Mouse (Mus musculus) kidney, adult 11 months (tissue): ENCODE data around the gene Rps27.
A peak's percentile ranks its signal among the peaks of the same experiment; 100 is the strongest.

Experiments used
- DNase-seq: peaks from one replicate; pipeline ENCODE4 v3.0.0; 2022

The Rps27 gene

DNA sequence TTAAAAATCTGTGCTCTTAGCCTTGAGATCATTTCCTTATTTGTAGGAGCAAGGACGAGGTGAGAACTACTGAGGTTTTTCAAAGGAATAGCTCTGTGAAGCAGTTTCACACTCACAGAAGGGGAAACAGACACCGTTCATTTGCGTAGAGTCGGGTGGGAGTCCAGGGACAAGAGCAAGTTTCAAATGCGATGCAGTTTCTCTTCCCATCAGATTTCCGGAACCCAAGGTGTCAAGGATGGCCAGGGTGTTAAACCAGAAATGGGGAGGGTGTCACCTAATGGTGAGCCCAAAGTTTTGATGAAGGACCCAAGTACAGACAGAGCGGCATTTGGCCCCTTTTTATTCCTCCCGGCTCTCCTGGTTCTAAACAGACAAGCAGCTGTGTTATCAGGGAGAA lies 17.6 kb upstream of the Rps27 start:
- no peak for DNase-seq

DNA sequence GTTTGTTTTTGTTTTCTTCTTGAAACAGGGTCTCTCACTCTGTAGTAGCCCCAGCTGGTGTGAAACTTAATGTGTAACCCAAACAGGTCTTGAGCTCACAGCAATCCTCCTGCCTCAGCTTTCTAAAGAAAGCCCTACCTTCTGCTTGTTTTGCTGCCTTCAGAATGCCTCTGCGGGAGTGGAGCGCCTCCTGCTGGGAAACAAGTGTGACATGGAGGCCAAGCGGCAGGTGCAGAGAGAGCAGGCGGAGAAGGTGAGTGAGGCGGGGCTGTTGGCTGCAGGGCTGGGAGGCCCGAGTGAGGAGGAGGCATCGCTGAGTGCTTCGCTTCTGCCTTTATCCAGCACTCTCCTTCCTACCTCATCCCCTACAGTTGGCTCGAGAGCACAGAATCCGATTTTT lies 10.9 kb upstream of the Rps27 start:
- no peak for DNase-seq

DNA sequence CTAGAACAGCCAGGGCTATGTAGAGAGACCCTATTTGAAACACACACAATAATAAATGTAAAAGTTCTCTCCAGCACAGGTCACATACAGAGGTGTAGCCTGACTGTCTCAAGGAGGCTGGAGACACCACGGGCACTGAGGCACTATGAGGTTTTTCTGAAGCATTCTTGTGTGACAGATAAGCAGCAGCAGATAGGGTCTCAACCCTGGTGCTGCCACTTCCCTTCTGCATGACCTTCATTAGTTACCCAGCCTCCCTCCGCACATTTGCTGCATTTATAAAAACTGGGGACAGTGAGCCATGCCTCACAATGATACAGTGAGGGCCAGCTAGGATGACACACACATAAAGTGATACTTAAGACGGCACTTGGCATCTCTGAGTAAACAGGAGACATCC lies 9.5 kb upstream of the Rps27 start:
- DNase-seq = no peak

DNA sequence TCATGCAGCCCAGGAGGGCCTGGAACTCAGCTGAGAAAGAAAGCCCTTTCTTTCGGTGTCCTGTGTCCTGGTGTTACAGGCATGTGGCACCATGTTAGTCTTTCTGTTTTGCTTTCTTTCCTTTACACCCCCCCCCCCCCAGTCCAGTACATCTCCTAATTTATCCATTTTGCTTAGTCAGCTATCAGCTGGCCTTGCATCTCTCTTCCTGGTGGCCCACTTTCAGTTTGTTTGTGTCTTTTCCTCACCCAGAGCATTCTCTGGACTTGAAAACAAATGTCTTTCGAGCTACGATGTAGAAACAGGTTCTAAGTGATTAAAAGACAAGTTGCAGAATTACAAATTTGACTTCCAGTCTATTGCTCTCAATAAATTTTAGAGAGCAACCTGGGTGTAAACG lies 9.0 kb upstream of the Rps27 start:
- no peak for DNase-seq

DNA sequence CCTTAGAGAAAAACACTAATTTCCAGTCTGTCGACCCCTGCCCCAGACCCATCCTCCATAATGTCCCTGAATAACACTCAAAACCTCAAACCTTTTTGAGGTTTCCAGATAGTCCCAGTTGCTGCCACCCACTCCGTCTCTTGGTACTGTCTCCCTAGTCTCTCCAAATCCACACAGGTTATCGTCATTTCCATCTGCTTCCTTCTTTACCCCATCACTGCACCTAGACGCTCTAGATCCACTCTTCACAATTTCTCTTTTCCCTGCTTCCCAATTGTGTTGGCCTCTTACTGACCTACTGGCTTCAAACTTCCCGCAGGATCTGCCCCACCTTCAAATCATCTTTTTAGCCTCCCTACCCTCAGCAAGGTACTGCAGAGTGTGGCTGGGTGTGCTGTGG lies 7.7 kb upstream of the Rps27 start:
- DNase-seq = no peak

DNA sequence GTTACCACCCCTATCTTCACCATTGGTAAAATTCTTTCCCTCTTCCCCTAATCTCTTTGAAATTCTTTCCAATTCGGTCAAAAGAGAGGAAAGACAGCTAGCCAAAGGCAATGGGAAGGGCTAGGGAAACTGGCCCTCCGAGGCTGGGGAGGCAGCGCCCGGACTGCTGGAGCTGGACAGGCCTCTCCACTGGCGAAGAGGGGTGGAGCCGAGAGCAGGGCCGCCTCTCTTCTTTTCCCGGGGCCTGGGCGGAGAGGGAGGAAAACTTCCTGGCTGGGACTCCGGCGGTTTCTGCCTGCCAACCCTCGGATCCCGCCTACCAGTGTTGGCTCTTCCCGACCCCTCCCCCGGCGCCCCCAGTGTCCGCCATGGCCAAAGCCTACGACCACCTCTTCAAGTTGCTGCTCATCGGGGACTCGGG lies 7.1 kb upstream of the Rps27 start:
- peak; percentile 79 for DNase-seq

DNA sequence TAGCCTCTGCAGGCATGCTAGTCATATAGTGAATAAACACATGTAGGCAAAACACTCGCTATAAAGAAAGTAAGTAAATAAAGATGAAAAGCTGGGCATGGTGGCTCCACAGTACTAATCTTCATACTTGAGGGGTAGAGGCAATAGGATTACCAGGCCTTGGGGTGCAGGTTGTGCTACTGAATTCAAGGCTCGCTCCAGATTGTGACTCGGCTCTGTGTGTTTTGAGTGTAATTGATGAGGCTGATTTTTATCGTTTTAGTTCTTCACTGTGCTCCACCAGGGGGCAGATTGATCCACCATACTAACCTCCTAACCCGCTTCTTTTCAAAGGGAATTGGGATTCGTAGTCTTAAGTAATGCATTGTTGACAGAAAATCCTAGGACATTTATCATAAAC lies 6.6 kb upstream of the Rps27 start:
- no peak for DNase-seq

DNA sequence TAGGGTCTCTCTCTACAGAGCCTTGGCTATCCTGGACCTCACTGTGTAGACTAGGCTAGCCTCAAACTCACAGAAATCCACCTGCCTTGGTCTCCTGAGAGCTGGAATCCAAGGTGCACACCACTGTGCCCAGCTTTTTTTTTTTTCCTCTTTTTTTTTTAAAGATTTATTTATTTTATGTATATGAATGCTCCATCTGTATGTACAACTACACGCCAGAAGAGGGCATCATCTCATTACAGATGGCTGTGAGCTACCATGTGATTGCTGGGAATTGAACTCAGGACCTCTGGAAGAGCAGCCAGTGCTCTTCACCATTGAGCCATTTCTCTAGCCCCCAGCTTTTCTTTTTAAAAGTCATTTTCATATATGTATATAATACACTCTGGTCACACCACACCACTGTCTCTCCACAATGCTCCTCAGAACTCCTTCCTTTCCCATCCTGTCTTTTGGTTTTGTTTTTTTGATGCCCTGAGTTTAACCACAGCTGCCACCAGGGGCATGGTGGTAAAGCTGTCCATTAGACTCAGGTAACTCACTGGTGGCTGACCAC lies 2.5 kb upstream of the Rps27 start:
- DNase-seq = no peak

DNA sequence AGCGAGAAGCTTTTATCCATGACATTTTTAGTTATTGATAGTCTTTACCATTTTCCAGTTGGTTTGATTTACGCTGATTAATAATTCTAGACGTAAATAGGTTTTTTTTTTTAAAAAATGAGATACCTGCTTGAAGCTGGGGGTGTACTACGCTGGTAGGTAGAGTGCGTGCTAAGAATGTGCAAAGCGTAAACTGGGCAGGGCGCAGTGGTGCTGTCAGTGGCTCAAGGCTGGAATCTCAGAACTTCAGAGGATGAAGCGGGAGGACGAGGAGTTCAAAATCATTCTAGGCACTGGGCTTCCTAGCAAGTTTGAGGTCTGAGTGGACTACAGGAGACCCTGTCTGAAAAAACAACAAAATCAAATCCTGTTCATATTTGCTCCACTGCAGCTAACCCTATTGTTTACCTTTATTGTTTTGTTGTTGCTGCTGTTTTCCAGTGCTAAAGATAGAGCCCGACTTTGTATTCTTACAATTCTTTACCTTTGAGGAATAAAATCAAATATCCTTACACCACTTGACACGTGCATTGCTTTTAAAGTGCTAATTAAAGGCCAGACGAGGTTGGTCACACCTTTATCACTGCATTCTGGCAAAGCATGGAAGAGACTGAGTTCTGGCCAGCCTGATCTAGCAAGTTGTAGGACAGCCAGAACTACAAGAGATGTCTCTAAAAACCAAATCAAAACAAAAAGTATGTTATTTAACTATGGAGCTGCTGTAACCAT lies 669 bp upstream of the Rps27 start:
- peak; percentile 39 for DNase-seq

DNA sequence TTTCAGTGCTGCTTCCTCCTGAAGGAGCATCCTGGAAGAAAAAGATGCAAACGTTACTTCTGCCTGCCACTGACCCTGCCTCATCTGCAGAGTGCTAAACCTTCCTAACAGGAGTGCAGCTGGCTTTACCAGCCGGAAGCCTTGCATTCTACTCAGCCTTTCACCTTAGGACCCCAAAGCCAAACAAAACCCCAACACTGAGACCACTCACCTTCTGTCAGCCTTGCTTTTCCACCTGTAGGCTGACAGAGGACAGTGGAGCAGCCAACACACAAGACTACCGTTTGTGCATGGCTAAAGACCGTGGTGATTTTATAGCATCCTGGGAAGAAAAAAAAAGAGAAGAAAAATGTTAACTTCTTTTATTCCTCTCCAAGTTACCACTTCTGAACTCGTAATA lies 728 bp downstream of the Rps27 start:
- no peak for DNase-seq

DNA sequence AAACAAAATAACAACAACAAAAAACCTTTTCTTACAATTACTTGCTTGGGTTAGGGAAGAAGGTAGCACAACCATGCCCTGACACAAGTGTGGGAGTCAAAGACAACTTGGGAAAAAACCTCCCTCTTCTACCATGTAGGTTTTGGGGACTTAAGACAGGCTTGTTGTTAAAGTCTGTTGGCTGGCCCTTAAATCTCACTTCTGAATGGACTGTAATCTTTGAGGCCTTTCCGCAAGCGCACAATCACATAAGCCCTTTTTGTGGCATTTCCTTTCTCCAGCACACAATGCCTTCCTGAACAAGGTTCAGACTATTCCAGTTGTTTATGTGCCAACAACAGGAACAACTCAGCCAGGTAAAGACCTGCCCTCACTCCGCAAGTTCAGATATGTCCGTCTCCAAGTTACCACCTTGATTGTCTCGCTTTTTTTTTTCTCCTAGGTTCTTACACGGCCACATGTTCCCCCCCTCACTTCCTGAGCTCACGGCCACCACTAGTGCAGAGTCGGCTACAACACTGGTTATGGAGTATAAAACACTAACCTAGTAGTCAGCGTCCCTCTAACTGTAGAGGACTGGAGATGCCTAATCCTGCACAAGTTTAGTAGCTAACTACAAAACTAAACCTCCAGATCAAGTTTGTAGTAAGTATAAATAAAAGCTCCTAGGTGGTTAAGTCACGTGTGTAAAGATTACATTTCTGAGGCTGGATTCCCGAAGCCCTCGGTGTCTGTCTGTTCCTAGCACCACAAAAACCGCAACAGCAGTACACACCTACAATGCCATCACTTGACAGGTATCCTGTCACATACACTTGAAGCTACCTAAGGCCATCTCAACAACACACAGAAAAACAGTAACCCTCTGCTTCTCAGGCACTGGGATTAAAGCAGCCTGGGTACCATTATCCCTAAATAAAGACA lies 1.7 kb downstream of the Rps27 start:
- DNase-seq = no peak

DNA sequence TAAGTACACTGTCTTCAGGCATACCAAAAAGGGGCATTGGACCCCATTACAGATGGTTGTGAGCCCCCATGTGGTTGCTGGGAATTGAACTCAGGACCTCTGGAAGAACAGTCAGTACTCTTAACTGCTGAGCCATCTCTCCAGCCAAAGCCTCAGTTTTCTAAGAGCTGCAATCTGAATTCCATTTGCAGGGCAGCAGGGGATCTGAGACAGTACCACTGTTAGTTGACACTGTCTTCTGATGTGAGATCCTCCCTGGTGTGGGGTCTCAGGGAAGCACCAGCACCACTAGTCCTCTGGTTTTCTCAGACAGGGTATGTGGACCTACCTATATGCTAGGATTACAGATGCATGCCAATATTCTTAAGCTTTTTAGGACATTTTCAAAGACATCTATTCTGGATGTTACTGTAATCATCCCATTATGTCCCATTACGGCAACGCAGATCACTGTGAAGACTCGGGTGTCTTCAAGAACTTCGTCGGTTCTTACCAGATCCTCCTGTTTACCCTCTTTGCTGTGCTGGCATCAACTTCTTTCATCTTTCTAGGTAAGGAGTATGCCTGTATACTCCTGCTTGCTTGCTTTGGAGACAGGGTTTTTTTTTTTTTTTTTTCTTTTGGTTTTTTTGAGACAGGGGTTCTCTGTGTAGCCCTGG lies 3.4 kb downstream of the Rps27 start:
- DNase-seq = no peak

DNA sequence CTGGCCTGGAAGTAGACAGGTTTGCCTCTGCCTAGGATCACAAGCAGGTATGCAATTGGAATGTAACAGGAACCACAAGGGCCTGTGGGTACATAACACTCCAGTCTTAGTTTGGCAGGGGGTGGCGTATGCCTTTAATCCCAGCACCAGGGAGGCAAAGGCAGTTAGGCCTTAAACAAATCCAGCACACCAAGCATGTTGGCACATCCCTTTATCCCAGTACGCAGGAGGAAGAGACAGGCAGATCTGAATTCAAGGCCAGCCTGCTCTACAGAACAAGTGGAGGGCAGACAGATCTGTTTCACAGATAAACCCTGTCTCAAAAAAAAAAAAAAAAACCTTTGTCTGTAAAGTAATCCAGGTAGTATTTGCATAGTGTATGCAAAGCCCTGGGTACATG lies 4.8 kb downstream of the Rps27 start:
- DNase-seq = no peak

DNA sequence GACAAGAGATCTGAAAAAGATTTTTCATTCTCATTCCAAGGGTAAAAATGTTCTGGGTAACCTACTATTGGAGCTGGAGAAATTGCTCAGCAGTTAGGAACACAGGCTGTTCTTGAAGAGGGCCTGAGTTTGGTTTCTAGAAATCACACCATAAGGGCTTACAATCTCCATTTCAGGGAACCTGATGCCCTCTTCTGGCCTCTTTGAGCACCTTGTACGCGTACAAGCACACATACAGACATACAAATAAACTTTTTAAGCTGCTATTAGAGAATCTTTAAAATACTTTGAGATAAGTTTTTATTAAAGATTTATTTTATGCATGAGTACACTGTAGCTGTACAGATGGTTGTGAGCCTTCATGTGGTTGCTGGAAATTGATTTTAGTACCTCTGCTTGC lies 8.9 kb downstream of the Rps27 start:
- DNase-seq = no peak

DNA sequence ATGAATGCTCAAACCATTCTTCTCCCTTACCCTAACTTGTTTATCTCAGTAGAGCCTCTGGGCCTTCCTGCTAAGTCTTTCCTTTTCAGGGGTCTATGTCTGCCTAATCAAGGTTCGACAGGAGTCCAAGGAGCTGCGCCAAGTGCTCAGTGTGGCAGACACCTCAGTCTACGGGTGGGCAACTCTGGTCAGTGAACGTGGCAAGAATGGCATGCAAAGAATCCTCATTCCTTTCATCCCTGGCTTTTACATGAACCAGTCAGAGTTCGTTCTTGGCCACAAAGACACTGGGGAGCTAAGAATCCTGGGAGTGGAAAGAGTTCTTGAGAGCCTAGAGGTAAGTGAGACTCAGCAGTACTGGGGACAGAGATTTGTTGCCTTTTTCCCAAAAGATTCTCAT lies 9.8 kb downstream of the Rps27 start:
- DNase-seq = no peak

DNA sequence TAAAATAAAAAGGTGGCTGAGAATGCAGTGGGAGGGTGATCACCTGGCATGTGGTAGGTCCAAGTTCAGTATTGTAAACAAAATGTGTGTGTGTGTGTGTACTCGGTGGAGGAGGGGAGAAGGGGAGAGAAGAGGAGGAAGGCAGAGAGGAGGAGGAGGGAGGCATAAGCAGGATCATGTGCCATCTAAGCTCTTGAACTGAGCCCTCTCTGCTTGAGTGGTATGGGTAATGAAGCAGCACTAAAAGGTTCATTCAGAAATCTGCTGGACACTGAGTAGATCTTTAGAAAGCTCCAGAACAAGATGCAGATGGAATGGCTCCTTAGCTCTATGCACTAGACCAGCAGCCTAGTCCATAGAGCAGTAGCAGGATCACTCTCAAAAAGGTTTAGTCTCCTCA lies 10.6 kb downstream of the Rps27 start:
- no peak for DNase-seq

DNA sequence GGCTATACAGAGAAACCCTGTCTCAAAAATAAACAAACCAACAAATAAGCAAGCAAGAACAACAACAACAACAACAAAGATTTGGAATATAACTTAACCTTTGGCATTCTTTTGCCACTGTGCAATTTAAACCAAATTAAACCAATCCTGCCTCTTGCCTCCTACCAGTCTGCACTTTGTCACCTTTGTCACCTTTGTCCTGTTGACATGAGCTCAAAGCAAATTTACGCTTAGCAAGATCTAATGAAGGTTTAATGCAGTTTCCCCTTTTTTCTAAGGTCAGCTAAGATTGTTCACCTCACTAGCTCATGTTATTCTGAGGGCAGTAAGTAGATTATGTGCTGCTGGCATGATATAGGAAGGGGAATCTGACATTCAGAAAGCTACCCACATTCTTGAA lies 15.9 kb downstream of the Rps27 start:
- no peak for DNase-seq

DNA sequence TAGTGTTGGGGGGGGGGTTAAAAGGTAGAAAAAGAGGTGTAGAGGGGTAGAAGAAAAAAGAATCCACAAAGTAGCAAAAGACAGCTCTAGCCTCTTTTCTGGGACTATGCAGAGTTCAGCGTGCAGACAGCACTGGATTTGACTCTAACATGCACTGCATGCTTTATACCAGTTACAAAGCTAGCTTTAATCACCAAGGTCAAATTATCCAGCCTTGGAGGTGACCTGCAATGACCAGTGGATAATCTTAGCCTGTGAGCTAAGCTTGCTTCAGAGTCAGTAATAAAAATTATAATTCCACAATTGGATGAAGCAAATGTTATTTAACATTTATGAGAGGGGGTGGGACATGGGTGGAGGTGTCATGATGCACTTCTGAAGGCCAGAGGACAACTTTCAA lies 17.8 kb downstream of the Rps27 start:
- no peak for DNase-seq

DNA sequence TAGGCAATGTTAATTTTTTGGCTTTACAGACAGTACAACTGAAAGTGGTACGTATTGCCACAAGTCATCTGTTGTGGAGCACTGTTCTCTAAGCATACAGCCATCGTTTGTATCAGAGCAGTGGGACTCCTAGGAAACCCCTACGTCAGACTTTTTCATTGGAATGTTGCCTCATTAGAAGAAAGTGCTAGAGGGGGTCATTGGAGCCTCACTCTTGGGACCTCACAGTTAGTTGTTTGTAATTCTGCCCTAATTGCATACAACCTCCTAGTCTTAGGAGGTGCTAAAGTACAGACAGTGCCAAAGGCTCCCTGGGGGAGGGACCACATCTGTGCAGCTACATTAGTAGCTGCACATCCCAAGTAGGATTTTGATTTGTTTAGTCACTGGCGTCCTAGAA lies 18.7 kb downstream of the Rps27 start:
- no peak for DNase-seq

DNA sequence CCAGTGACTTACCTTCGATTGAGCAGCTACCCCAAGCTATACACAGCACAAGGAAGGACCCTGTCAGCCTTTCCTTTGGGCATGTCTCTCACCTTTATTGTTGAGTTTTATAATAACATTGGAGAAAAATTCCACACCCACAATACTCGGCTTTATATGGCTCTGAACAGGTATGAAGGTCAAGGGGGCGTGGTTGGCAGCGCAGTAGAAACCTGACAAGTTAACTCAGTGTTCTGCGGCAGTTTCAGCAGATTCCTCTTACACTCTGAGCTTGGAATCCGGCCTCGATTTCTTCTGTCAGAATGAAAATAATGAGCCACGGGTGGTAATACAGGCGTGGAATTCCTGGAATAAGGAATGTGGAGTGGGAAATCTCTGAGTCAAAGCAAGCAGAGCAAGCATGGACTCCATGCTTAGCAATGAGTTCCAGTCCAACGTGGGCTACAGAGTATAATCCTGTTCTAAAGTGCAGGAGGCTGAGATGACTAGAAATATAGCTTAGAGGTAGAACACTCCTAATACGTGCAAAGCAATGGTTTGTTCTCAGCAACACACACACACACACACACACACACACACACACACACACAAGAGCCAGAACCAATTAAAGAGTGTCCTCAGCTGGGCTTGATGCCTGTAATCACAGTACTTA lies 22.5 kb downstream of the Rps27 start:
- DNase-seq = no peak

DNA sequence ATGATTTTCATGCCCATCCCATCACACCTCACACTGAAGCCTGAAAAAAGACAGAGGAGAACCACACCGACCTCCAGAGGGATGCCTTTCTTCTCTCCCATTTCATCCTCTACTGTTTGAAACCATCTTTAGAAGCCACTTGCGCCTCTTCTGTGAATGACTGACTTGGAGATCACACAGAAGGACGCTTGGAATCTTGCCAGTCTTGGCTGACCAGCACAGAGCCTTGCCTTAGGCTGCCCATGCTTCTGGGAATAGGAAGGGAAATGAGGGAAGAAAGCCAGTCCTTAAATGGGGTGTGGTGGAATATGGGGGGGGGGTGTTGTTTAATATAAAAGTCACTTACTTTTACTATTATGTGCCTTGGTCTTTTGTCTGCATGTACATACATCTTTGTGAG lies 29.9 kb downstream of the Rps27 start:
- no peak for DNase-seq

DNA sequence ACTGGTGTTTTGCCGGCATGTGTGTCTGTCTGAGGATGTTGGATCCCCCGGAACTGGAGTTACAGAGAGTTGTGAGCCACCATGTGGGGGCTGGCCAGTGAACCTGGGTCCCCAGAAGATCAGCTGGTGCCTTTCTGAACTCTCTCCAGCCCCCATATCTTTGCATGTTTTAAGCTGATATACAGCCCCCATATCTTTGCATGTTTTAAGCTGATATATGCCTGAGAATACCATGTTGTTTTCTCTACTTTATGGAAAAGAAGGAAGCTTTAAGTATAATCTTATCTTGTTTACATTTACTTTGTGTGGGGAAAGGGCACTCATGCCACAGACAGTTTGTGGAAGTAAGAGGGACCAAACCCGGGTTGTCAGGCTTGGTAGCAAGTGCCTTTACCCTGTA lies 33.9 kb downstream of the Rps27 start:
- DNase-seq = no peak
